Mouse (Mus musculus): ENCODE data around the gene Kank2. TPM values are rescaled to one million over a fixed set of nuclear protein-coding genes. Genes with fewer than 3 reads are reported as not detected.
"Not testable (repeated sequence)": the region's sequence is repeated elsewhere in the genome, so short reads cannot be mapped to it uniquely, and the experiment has no call there.

Gene Kank2
- polyA plus RNA-seq, 1 experiment from 2014 or later, result 16.4 TPM

DNA sequence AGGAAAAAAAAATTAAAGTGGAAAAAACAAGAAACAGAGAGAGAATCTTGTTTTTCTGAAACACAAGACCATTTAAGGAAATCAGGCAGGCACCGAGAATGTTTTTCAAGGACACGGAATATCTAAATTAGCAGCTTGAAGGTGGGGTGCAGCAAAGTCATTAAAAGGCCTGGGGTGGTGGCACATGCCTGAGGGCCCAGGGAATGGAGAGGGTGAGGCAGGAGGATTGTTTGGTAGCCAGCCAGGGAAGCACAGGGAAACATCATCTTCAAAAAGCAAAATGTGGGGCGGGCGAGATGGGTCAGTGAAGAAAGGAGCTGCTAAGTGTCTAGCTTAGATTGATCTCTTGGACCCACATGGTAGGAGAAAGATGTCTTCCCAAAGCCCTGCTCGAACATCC is 10.9 kb downstream of the Kank2 start:
- ATAC-seq (ENCODE audit: insufficient read depth), result no peak
- Histone ChIP-seq H3K9me3 (ENCODE audit: low read depth, low read length) (no peaks in the 10 kb centered on the region), H3K27ac (ENCODE audit: low read depth) (no peak overlapping the region), H3K27me3 (ENCODE audit: insufficient read depth, low read length) (no peaks in the 10 kb centered on the region), H3K4me3 (ENCODE audit: low read depth, low read length) (no peak overlapping the region), H3K4me2 (no peak overlapping the region), H3K36me3 (ENCODE audit: insufficient read depth) (peaks cover 84% of the 10 kb centered on the region), H3K9ac (no peak overlapping the region), H3K4me1 (ENCODE audit: insufficient read depth) (peaks cover 10% of the 10 kb centered on the region)
- no peak for TF ChIP-seq CTCF (IDR thresholded peaks at IDR 0.05; ENCODE audit: low read depth)
- no peak for DNase-seq
- 78% methylated on average over 5 of the region's 5 CpGs for WGBS

DNA sequence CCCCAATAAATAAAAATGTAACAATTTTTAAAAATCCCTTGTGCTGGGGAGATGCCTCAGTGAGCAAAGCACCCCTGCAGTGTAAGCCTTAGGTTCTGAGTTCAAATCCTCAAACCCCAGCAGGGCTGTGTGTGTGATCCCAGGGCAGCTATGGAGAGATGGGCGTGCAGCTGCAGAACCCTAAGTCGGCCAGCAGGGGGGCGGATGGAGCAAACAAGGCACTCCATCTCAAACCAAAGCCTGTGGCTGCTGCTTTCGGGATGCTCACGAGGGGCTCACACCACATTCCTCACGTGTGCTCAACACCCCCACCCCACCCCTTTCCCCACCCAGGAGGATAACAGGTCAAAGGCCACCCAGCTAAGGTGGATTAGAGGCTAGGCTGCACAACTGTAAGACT is 11.6 kb downstream of the Kank2 start:
- H3K27me3 ChIP-seq (ENCODE audit: insufficient read depth, low read length), result no peaks in the 10 kb centered on the region
- H3K4me2 ChIP-seq, result no peak overlapping the region
- DNase-seq (peak; percentile 75), ATAC-seq (ENCODE audit: insufficient read depth) (peak; percentile 47)
- 15% methylated on average over 6 of the region's 6 CpGs for WGBS
- peaks cover 4% of the 10 kb centered on the region for H3K4me1 ChIP-seq (ENCODE audit: insufficient read depth)
- H3K4me3 ChIP-seq (ENCODE audit: low read depth, low read length), result no peak overlapping the region
- peaks cover 83% of the 10 kb centered on the region for H3K36me3 ChIP-seq (ENCODE audit: insufficient read depth)
- H3K27ac ChIP-seq (ENCODE audit: low read depth), result no peak overlapping the region
- no peak overlapping the region; the same call in 1 of the 2 replicates for H3K9ac ChIP-seq
- peak; percentile 84 for TF ChIP-seq CTCF (IDR thresholded peaks at IDR 0.05; ENCODE audit: low read depth)
- H3K9me3 ChIP-seq (ENCODE audit: low read depth, low read length), result no peaks in the 10 kb centered on the region

DNA sequence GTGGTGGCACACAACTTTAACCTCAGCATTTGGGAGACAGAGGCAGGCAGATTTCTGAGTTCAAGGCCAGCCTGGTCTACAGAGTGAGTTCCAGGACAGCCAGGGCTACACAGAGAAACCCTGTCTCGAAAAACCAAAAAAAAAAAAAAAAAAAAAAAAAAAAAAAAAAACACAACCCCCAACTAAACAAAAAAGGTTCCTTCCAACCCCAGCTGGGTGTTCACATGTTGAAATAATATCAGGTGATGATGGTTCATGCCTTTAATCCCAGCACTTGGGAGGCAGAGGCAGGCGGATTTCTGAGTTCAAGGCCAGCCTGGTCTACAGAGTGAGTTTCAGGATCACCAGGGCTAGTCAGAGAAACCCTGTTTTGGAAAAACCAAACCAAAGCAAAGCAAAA is 12.2 kb downstream of the Kank2 start:
- not testable (repeated sequence) for H3K27ac ChIP-seq (ENCODE audit: low read depth); H3K4me1 ChIP-seq (ENCODE audit: insufficient read depth); DNase-seq; ATAC-seq (ENCODE audit: insufficient read depth); H3K4me3 ChIP-seq (ENCODE audit: low read depth, low read length); H3K9me3 ChIP-seq (ENCODE audit: low read depth, low read length); H3K27me3 ChIP-seq (ENCODE audit: insufficient read depth, low read length); H3K4me2 ChIP-seq; H3K9ac ChIP-seq
- H3K36me3 ChIP-seq (ENCODE audit: insufficient read depth), result peaks cover 83% of the 10 kb centered on the region
- 81% methylated on average over 1 of the region's 2 CpGs for WGBS

DNA sequence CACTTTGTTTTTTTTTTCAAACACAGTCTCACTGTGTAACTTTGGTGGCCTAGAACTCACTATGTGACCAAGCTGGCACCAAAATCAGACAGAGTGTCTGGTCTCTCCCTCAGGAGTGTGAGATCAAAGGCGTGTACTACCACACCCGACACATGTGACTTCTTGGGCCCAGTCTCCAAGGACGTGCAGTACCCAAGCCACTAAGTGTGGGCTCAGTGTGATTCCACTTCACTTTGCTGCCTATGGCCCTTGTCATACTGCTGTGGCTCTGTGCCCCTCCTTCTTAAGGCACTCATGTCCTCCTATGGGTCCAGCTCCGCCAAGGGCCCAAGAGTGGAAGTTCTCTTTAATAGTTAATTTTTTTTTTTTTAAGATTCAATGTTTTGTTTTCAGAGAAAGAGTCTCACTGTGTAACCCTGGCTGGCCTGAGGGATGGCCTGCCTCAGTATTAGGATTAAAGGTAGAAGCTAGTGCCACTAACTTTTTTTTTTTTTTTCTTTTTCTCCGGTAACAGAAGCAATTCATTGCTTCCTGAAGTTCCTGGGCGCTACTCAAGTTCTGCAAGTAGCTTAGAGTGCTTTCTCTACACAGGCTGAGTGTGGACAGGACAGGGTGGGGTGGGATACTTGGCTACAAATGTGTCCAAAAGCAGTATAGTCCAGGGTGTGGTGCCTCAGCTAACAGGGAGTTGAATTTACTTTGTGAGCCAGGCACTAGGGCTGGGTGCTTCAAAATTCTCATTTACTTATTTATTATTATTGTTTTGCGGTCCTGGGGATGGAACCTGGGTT is 13.8 kb downstream of the Kank2 start:
- Histone ChIP-seq H3K9me3 (ENCODE audit: low read depth, low read length) (no peaks in the 10 kb centered on the region), H3K4me2 (no peak overlapping the region), H3K27me3 (ENCODE audit: insufficient read depth, low read length) (no peaks in the 10 kb centered on the region), H3K27ac (ENCODE audit: low read depth) (peak overlapping the region; percentile 58), H3K4me1 (ENCODE audit: insufficient read depth) (no peaks in the 10 kb centered on the region; the same call in 1 of the 2 replicates), H3K9ac (no peak overlapping the region), H3K4me3 (ENCODE audit: low read depth, low read length) (no peak overlapping the region), H3K36me3 (ENCODE audit: insufficient read depth) (peaks cover 88% of the 10 kb centered on the region)
- peak; percentile 42; the same call in 1 of the 2 replicates for ATAC-seq (ENCODE audit: insufficient read depth)
- whole genome bisulfite sequencing, result 81% methylated on average over 7 of the region's 7 CpGs
- no peak for TF ChIP-seq CTCF (IDR thresholded peaks at IDR 0.05; ENCODE audit: low read depth)
- DNase-seq, result no peak

DNA sequence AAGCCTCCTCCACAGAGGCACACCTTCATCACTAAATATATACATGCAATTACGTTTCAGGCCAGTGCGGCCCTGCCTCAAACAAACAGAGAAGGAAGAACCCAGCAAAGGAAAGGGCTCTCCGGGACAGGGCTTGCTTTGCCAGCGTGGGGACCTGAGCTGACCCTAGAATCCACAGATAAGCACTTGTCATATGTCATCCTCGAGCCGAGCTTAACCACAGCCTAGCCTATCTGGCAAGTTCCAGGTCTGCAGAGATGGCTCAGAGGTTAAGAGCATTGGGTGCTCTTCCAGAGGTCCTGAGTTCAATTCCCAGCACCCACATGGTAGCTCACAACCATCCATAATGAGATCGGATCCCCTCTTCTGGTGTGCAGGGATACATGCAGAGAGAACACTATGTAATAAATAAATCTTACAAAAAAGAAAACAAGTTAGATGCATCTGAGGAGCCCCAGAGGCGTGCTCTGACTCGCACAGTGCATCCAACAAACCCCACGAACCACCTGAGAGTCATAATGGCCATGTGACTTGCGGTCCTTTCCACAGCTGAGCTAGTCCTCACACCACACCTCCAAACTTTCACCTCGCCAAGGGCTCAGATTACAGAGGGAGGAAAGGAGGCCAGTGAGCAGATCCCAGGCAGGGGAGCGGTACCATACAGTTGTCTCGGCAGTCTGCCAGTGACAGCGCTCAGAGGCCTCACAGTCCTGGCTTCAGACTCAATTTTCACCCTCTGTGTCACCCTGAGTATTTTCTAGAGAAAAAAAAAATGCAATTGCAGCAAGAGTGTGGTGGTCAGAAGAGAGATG is 16.7 kb downstream of the Kank2 start:
- Histone ChIP-seq H3K4me2 (no peak overlapping the region), H3K9ac (no peak overlapping the region), H3K27ac (ENCODE audit: low read depth) (no peak overlapping the region), H3K4me1 (ENCODE audit: insufficient read depth) (no peaks in the 10 kb centered on the region; the same call in 1 of the 2 replicates), H3K4me3 (ENCODE audit: low read depth, low read length) (no peak overlapping the region), H3K9me3 (ENCODE audit: low read depth, low read length) (no peaks in the 10 kb centered on the region), H3K36me3 (ENCODE audit: insufficient read depth) (peaks cover 85% of the 10 kb centered on the region), H3K27me3 (ENCODE audit: insufficient read depth, low read length) (no peaks in the 10 kb centered on the region)
- ATAC-seq (ENCODE audit: insufficient read depth) (peak; percentile 60; the same call in 1 of the 2 replicates), DNase-seq (peak; percentile 59)
- TF ChIP-seq CTCF (IDR thresholded peaks at IDR 0.05; ENCODE audit: low read depth), result no peak
- 58% methylated on average over 15 of the region's 15 CpGs for WGBS

DNA sequence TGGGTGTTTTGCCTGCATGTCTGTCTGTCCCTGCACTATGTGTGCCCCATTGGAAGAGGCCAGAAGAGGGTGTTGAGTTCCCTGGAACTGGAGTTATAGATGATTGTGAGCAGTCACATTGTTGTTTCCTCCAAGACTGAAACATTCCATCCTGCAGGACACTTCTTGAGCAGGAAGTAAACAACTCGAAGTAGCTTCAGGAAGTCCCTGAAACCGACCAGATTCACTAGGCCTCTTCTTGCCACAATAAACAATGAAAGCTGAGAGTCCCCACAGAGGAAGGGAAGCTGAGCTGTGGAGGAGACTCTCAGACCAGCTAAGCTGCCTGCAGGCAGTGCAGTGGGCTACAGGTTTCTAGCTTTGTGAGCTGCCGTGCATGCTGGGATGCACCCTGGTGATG is 20.8 kb downstream of the Kank2 start:
- no peak overlapping the region for H3K4me3 ChIP-seq (ENCODE audit: low read depth, low read length)
- H3K27ac ChIP-seq (ENCODE audit: low read depth), result no peak overlapping the region
- H3K9ac ChIP-seq, result no peak overlapping the region
- no peaks in the 10 kb centered on the region for H3K9me3 ChIP-seq (ENCODE audit: low read depth, low read length)
- DNase-seq (no peak), ATAC-seq (ENCODE audit: insufficient read depth) (no peak)
- H3K27me3 ChIP-seq (ENCODE audit: insufficient read depth, low read length), result no peaks in the 10 kb centered on the region
- peaks cover 88% of the 10 kb centered on the region for H3K36me3 ChIP-seq (ENCODE audit: insufficient read depth)
- 76% methylated on average over 3 of the region's 3 CpGs for WGBS
- TF ChIP-seq CTCF (IDR thresholded peaks at IDR 0.05; ENCODE audit: low read depth), result no peak
- no peaks in the 10 kb centered on the region; the same call in 1 of the 2 replicates for H3K4me1 ChIP-seq (ENCODE audit: insufficient read depth)
- H3K4me2 ChIP-seq, result no peak overlapping the region

DNA sequence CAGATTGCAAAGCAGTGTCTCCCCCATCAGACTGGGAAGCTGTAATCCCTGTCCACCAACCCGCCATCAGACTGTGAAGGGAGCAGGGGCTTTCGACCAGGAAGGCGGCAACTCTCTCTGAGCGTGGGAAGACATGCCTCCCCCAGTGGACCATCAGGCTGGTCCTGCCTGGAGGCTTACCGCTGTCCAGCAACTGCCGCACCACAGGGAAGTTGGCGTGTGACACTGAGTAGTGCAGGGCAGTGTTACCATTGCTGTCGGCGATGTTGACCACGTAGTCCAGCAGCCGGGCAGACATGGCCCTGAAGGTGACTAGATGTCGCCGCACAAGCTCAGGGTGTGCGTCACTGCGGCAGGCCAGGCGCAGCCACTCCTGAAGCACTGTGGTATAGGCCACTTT is 24.2 kb downstream of the Kank2 start:
- no peak for ATAC-seq (ENCODE audit: insufficient read depth)

DNA sequence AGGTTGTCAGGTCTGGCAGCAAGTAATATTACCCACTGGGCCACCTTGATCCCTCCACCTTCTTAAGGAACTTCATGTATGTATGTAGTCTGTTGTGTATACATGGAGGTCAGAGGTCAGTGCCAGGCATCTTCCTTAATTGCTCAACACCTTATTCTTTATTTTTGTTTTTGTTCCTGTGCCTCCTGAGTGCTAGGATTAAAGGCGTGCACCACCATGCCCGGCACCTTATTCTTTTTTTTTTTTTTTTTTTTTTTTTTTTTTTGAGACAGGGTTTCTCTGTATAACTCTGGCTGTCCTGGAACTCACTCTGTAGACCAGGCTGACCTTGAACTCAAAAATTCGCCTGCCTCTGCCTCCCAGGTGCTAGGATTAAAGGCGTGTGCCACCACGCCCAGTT is 25.1 kb downstream of the Kank2 start:
- 74% methylated on average over 5 of the region's 5 CpGs for WGBS
- H3K36me3 ChIP-seq (ENCODE audit: insufficient read depth), result peaks cover 79% of the 10 kb centered on the region
- H3K4me1 ChIP-seq (ENCODE audit: insufficient read depth); H3K9me3 ChIP-seq (ENCODE audit: low read depth, low read length); H3K4me2 ChIP-seq; DNase-seq; H3K4me3 ChIP-seq (ENCODE audit: low read depth, low read length); H3K27ac ChIP-seq (ENCODE audit: low read depth); H3K9ac ChIP-seq; H3K27me3 ChIP-seq (ENCODE audit: insufficient read depth, low read length); ATAC-seq (ENCODE audit: insufficient read depth): not testable (repeated sequence)

More for the DNA sequence above, 24.2 kb downstream of the Kank2 start:
- Histone ChIP-seq H3K4me1 (ENCODE audit: insufficient read depth) (0 out of 2 replicates have a peak, but pooled peaks cover 1% of the 10 kb centered on the region), H3K27ac (ENCODE audit: low read depth) (no peak overlapping the region), H3K27me3 (ENCODE audit: insufficient read depth, low read length) (no peaks in the 10 kb centered on the region), H3K4me2 (no peak overlapping the region), H3K4me3 (ENCODE audit: low read depth, low read length) (no peak overlapping the region), H3K36me3 (ENCODE audit: insufficient read depth) (peaks cover 87% of the 10 kb centered on the region), H3K9me3 (ENCODE audit: low read depth, low read length) (no peaks in the 10 kb centered on the region), H3K9ac (no peak overlapping the region)
- TF ChIP-seq CTCF (IDR thresholded peaks at IDR 0.05; ENCODE audit: low read depth), result no peak
- WGBS, result 91% methylated on average over 16 of the region's 16 CpGs
- DNase-seq, result no peak
